Mouse (Mus musculus): ENCODE measurements around the gene C1qtnf1.

GRCm38 (mm10) chr11:118486281-118486680 is 58.3 kb downstream of the C1qtnf1 start:
- TF ChIP-seq POLR2A (IDR thresholded peaks at IDR 0.05; ENCODE audit: low read depth, low read length) (no peak), CTCF (IDR thresholded peaks at IDR 0.05; ENCODE audit: extremely low read depth, insufficient read depth, insufficient read length, insufficient replicate concordance) (no peak)

Data from spleen, adult 2 months (tissue).